Mouse (Mus musculus) megakaryocyte-erythroid progenitor cell, adult 5-6 weeks (primary cell): ENCODE measurements around the gene Vsx2. TPM values are rescaled to one million over a fixed set of nuclear protein-coding genes. Genes with fewer than 3 reads are reported as not detected.
A peak's percentile ranks its signal among the peaks of the same experiment; 100 is the strongest.
"Not testable (repeated sequence)": the region's sequence is repeated elsewhere in the genome, so short reads cannot be mapped to it uniquely, and the experiment has no call there.

Experiments
- ATAC-seq: replicated peaks from 2 replicates; pipeline ENCODE4 v1.8.0; 2016; ENCODE audit warnings: mild to moderate bottlenecking, inconsistent platforms; ENCODE audit not compliant: severe bottlenecking, poor library complexity, low FRiP score, low TSS enrichment
- total RNA-seq, 2 experiments: library from RNA; stranded (forward) in 1 of 2; stranded (reverse) in 1 of 2; fragments of 200-1000, 215-1000 nt in 1 of 2; fragments of >200 nt in 1 of 2; fragmentation: Nextera tagmentation in 1 of 2; gene quantifications; 2 replicates each; pipeline ENCODE4 v1.2.3; 2014 to 2017

Gene Vsx2
- total RNA-seq (2014; fragmentation: Nextera tagmentation) (not detected in 2 replicates), total RNA-seq (2017) (not detected in 2 replicates)

GRCm38 (mm10) chr12:84569336-84569970, at the start of gene Vsx2:
Gene Vsx2, plus strand, starts transcription at chr12:84569762.
- no peak for ATAC-seq

DNA sequence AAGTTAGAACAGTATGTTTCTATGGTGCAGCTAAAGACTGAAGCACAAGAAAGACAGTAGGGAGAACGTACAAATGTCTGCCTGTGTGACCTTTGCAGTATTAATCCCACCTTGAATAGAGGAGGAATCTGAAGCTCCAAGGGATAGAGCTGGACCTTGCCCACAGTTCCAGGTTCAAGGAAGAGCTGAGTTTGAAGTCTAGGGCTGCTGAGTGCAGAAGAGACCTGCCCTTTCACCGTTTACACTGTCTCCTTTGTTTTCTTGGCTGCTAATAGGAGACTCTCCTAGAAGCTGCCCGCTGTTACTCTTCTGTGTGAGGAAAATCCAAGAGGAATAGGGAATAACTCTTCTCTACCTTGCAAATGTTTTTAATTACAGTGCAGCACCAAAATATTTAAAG, 45.8 kb upstream of the Vsx2 start:
- ATAC-seq, result no peak

DNA sequence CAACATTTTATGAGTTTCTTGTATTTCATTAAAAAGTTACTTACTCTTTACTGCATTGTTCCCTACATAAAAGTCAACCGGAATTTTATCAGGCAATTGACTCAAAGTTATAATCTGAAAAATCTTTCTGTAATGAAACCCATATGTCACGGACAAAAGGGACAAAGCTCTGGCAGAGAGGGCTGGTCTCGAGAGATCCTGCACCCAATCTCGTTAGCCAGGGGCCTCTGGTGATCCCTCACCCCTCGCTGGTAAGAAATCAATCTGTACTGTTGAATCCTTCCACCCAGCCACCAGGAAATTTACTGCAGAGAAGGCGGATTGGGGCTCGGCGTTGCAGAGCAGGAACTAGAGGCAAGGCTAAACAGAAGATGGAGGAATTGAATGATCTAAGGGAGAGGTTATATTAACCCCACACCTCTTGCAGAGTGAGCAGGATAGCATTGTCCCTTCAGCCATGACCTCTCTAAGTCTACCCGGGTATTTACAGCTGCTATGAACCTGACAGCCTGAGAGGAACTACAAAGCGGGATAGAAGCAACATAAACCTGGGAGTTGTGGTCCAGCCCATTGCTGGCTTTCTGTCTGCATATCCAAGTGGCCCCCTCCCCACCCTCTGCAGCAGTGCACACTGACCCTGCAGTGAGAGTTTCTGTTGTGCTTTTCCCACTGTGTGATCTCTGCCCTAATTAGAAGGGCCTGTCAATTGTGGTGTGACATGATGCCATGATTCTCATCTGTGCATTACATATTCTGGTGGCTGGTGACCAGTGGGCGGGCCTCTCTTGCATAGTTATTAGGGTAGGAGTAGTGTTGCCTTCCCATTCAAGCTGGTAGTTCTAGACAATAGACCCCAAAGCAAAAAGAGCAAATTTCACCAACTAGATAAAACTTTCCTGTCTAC, 45.2 kb upstream of the Vsx2 start:
- ATAC-seq, result no peak

- no peak for ATAC-seq
Measured at GRCm38 (mm10) chr12:84525422-84525821, 44.1 kb upstream of the Vsx2 start.

GRCm38 (mm10) chr12:84530426-84530825, 39.1 kb upstream of the Vsx2 start:
- ATAC-seq, result peak; percentile 66; the same call in 1 of the 2 replicates

DNA sequence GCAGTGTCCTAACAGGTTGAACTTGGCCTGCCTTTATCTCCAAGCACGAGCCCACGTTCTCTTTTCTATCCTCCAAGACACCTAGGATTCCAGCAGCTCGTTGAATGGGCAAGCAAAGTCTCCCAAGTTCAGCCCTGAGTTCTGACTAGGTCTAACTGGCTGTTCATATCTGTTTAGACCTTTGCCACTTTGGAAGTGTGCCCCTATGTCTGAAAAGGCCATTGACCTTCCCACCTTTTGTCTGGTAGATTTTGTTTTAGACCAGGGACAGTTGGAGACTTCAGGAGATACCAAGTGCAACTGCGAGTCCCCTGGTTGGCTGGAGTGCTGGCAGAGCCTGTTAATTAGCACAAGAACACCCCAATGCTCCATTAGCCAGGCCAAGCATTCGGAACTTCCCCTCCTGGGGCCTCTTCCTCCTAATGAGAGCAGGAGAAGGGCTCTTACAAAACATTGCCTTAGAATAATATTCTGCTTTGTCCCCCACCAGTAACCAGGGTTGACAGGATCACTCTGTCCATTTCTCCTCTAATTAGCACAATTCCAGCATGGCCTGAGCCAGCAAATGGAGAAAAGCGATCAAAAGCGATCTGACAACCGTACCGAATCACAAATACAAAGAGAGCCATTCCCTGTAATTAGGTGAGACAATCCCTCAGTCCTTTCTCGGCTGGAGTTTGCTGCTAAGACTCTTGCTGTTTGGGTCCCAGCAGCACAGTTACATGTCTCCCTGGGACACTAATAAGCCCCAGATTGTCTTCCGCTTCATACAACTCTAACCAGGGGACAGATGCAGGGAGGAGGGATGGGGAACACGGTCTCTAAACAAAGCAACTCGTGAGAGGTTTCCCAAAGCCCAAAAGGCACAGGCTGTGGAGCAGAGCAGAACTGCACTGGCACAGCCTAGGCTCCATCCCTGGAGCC, 37.4 kb upstream of the Vsx2 start:
- no peak for ATAC-seq

DNA sequence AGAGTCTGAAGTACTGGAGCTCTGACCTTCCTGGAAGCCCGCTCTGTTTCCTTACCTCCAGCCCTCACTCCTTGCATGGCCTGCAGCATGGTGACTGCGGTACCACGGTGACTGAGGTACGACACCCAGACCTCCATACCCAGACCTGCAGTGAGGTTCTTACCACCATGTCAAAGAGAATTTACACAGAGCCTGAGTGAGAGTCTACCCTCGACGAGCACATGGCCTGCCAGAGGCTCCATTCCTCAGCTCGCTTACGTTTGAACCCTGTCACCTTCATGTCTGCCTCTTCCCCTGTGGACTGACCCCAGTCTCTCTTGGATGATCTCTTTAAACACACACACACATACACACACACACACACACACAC, 36.7 kb upstream of the Vsx2 start:
- no peak for ATAC-seq

DNA sequence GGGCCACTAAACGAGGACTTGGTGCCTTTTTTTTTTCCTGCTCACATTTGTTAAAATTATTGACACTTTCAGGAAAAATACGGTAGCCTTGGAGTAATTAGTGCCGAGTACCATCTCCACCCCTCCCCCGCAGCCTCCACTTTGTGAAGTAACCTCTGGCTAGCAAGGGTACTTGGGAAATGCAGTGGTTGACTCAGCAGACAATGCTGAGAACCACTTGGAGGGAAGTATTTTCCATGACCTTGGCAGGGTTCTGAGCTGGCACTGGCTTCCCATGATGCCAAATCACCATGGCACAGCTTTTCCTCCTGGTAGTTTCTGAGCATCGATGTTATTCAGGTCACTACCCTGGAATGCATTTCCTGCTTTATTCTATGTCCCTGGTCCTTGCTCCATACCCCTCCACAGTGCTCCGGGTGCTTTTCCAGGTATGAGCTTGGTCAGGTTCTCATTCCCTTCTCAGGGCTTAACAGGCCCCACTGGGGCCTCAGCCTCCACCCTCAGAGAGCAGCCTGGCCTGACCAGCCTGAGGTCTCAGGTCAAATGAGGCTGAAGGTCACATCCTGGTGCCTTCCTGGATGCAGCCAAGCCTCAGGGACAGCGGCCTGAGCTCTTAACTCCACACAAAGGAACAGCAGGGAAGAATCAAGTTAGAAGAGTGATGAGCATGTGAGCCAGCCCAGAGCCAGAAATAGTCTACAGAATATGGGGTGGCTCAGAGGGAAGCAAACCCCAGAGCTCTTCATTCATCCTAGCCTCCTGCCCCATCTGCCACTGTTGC, 35.7 kb upstream of the Vsx2 start:
- no peak for ATAC-seq

GRCm38 (mm10) chr12:84539537-84539936, 30.0 kb upstream of the Vsx2 start:
- not testable (repeated sequence) for ATAC-seq

GRCm38 (mm10) chr12:84541391-84541958, 28.1 kb upstream of the Vsx2 start:
- no peak for ATAC-seq

- peak; percentile 90 for ATAC-seq
Measured at GRCm38 (mm10) chr12:84546028-84546427, 23.5 kb upstream of the Vsx2 start.

DNA sequence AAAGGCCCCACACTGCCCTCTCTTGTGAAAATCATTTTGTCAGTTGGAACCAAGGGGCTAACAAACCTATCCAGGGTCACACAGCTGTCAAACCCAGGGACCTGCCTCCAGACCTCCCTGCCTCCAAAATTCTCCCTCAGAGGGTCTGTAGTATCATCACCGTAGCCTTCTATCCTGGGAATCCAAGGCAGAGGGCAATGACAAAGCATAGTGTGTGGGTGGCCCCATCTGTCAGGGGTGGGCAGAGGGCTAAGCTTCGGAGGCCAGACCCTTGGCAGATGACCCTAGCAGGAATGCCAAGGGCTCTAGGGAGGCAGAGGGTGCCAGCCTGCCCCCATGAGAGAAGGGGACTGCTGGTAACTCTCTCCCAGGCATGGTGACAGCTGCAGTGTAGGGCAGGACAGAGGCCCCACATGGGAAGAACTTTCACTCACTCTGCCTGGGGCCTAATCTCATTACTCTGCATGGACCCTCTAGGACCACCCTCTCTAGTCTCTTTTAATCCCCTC, 22.9 kb upstream of the Vsx2 start:
- no peak for ATAC-seq

- ATAC-seq, result no peak
Measured at GRCm38 (mm10) chr12:84548251-84548650, 21.3 kb upstream of the Vsx2 start.

DNA sequence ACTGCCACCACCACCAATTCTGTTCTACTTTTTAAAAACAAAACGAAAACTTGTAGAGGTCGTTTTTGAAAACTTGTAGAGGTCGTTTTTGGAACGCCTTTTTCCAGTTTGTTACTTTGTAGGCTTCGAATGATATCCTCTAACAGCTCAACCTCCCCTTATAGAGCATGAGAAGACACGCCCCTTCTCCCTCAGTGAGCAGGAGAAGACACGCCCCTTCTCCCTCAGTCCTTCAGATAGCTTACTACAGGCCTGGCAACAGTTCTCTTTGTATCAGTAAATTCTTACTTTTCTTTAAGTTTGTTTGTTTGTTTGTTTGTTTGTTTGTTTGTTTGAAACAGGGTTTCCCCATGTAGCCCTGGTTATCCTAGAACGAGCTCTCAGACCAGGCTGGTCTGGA, 14.3 kb upstream of the Vsx2 start:
- ATAC-seq, result no peak

GRCm38 (mm10) chr12:84562558-84562957, 7.0 kb upstream of the Vsx2 start:
- ATAC-seq, result no peak

DNA sequence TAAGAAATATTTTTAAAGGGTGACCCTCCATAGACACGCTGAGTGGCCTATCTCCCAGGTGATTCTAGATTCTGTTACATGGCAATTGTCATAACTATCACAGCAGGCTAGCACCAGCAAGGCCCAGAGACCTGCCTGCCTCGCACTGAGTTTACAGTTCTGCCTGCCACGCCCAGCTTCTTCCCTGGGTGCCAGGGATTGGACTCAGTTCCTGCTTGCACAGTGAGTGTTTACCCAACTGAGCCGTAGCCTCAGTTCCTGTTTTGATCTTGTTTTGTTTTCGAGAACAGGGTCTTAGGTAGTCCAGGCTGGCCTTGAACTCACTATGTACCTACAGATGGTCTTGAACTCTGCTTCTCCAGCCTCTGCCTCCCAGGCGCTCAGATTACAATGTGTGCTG, 2.0 kb upstream of the Vsx2 start:
- ATAC-seq, result no peak

GRCm38 (mm10) chr12:84569976-84570693, 573 bp downstream of the Vsx2 start:
- ATAC-seq, result no peak
